Mouse (Mus musculus) CH12.LX (cell line): Measurements from ENCODE around the gene Fgd6.

Source experiments
- CHD2 ChIP-seq: IDR thresholded peaks from 2 replicates; pipeline ENCODE4 v1.6.1; 2011; ENCODE audit warnings: low read length, improper control_type of control experiment
- JUN ChIP-seq: IDR thresholded peaks from 2 replicates; pipeline ENCODE4 v1.6.1; 2011; ENCODE audit warnings: low read depth, mild to moderate bottlenecking, low read length, improper control_type of control experiment, moderate library complexity; ENCODE audit not compliant: insufficient read depth
- USF1 ChIP-seq: IDR thresholded peaks from 2 replicates; pipeline ENCODE4 v1.6.1; 2014; ENCODE audit warnings: low read depth, mild to moderate bottlenecking, inconsistent platforms, low read length, improper control_type of control experiment
- ZKSCAN1 ChIP-seq: IDR thresholded peaks from 2 replicates; pipeline ENCODE4 v1.6.1; 2012; ENCODE audit warnings: low read depth, inconsistent platforms, low read length, improper control_type of control experiment, borderline replicate concordance

- no peak for TF ChIP-seq USF1
- TF ChIP-seq ZKSCAN1 = no peak
- no peak for TF ChIP-seq JUN
- TF ChIP-seq CHD2 = no peak
Observed at GRCm38 (mm10) chr10:94071641-94072040, 35.8 kb downstream of the Fgd6 start.
